Mouse (Mus musculus) limb, embryonic 15.5 days (tissue): ENCODE data around the gene Dbndd1. TPM values are rescaled to one million over a fixed set of nuclear protein-coding genes. Genes with fewer than 3 reads are reported as not detected.

ENCODE experiments used
- ATAC-seq: fragments of 200-750 bp; cut with Nextera tagmentation; 2 replicates; pipeline ENCODE4 v1.8.0; 2017; ENCODE audit warnings: low read depth, moderate TSS enrichment; ENCODE audit not compliant: insufficient number of reproducible peaks, low FRiP score, low TSS enrichment
- H3K27ac ChIP-seq: fragments of 300-500 bp; sonication (generic); 2 replicates; pipeline ENCODE4 v1.5.1; 2015; ENCODE audit warnings: moderate library complexity, mild to moderate bottlenecking, inconsistent platforms
- H3K27me3 ChIP-seq: fragments of 300-500 bp; sonication (generic); 2 replicates; pipeline ENCODE4 v1.6.1; 2015; ENCODE audit warnings: inconsistent platforms
- H3K36me3 ChIP-seq: fragments of 300-500 bp; sonication (generic); 2 replicates; pipeline ENCODE4 v1.6.1; 2015; ENCODE audit warnings: inconsistent platforms
- H3K4me1 ChIP-seq: fragments of 300-500 bp; sonication (generic); 2 replicates; pipeline ENCODE4 v1.6.1; 2015; ENCODE audit warnings: inconsistent platforms
- H3K4me2 ChIP-seq: fragments of 300-500 bp; sonication (generic); 2 replicates; pipeline ENCODE4 v1.6.1; 2015; ENCODE audit warnings: mild to moderate bottlenecking, inconsistent platforms
- H3K4me3 ChIP-seq: fragments of 300-500 bp; sonication (generic); 2 replicates; pipeline ENCODE4 v1.5.1; 2015; ENCODE audit warnings: mild to moderate bottlenecking, inconsistent platforms
- H3K9ac ChIP-seq: fragments of 300-500 bp; sonication (generic); 2 replicates; pipeline ENCODE4 v1.6.1; 2015; ENCODE audit warnings: inconsistent platforms
- H3K9me3 ChIP-seq: fragments of 300-500 bp; sonication (generic); 2 replicates; pipeline ENCODE4 v1.6.1; 2016; ENCODE audit warnings: inconsistent platforms
- WGBS: fragments of 180-500 bp; shearing (Covaris S2); methylation state at CpG from one replicate; pipeline ENCODE4 v1.1.7; 2015; 5-methylcytosine and 5-hydroxymethylcytosine counted together
- polyA plus RNA-seq: library from polyadenylated mRNA; unstranded; fragments of >200 nt; fragmentation: Nextera tagmentation; extraction: Ambion mirVana; gene quantifications from 2 replicates; pipeline ENCODE4 v1.2.1, GENCODE M21; 2015

Dbndd1 gene
- polyA plus RNA-seq, 1 experiment from 2014 or later: 5.9 TPM

GRCm38 (mm10) chr8:123514136-123514535 lies 1.1 kb downstream of the Dbndd1 start:
- no peaks in the 10 kb centered on the region for H3K9me3 ChIP-seq
- peaks cover 12% of the 10 kb centered on the region; the same call in 1 of the 2 replicates for H3K36me3 ChIP-seq
- H3K4me1 ChIP-seq: peaks cover 21% of the 10 kb centered on the region
- peak overlapping the region; percentile 100 for H3K4me2 ChIP-seq
- H3K27me3 ChIP-seq: peaks cover 45% of the 10 kb centered on the region
- no peak for ATAC-seq
- peak overlapping the region; percentile 65 for H3K4me3 ChIP-seq
- no peak overlapping the region for H3K9ac ChIP-seq
- no peak overlapping the region for H3K27ac ChIP-seq
- 4% methylated on average over 9 of the region's 9 CpGs for WGBS

GRCm38 (mm10) chr8:123510819-123511218 lies 4.4 kb downstream of the Dbndd1 start:
- peaks cover 44% of the 10 kb centered on the region for H3K36me3 ChIP-seq
- ATAC-seq: peak; percentile 19; the same call in 1 of the 2 replicates
- no peak overlapping the region for H3K9ac ChIP-seq
- H3K4me3 ChIP-seq: no peak overlapping the region
- peaks cover 17% of the 10 kb centered on the region for H3K4me1 ChIP-seq
- H3K4me2 ChIP-seq: no peak overlapping the region
- H3K9me3 ChIP-seq: no peaks in the 10 kb centered on the region
- 73% methylated on average over 5 of the region's 5 CpGs for whole genome bisulfite sequencing
- H3K27ac ChIP-seq: no peak overlapping the region
- H3K27me3 ChIP-seq: peaks cover 32% of the 10 kb centered on the region

- peaks cover 80% of the 10 kb centered on the region for H3K36me3 ChIP-seq
- H3K4me1 ChIP-seq: no peaks in the 10 kb centered on the region
- H3K4me2 ChIP-seq: no peak overlapping the region
- no peaks in the 10 kb centered on the region for H3K27me3 ChIP-seq
- H3K27ac ChIP-seq: no peak overlapping the region
- ATAC-seq: no peak
- no peak overlapping the region for H3K4me3 ChIP-seq
- no peak overlapping the region for H3K9ac ChIP-seq
- 91% methylated on average over 5 of the region's 5 CpGs for WGBS
- H3K9me3 ChIP-seq: 0 out of 2 replicates have a peak, but pooled peaks cover 5% of the 10 kb centered on the region
Observed at GRCm38 (mm10) chr8:123507153-123507552, 8.1 kb downstream of the Dbndd1 start.

- 82% methylated on average over 9 of the region's 9 CpGs for WGBS
- Histone ChIP-seq H3K9ac (no peak overlapping the region), H3K27me3 (no peaks in the 10 kb centered on the region), H3K9me3 (0 out of 2 replicates have a peak, but pooled peaks cover 5% of the 10 kb centered on the region), H3K4me3 (no peak overlapping the region), H3K4me1 (no peaks in the 10 kb centered on the region), H3K36me3 (peaks cover 95% of the 10 kb centered on the region), H3K27ac (no peak overlapping the region), H3K4me2 (no peak overlapping the region)
- ATAC-seq: no peak
Observed at GRCm38 (mm10) chr8:123505695-123506094, 9.6 kb downstream of the Dbndd1 start.

GRCm38 (mm10) chr8:123505267-123505666 lies 10.0 kb downstream of the Dbndd1 start:
- H3K4me1 ChIP-seq: no peaks in the 10 kb centered on the region
- H3K36me3 ChIP-seq: peaks cover 98% of the 10 kb centered on the region
- no peak for ATAC-seq
- 0 out of 2 replicates have a peak, but pooled peaks cover 5% of the 10 kb centered on the region for H3K9me3 ChIP-seq
- H3K27me3 ChIP-seq: no peaks in the 10 kb centered on the region
- 84% methylated on average over 4 of the region's 4 CpGs for WGBS
- H3K4me2 ChIP-seq: no peak overlapping the region
- H3K9ac ChIP-seq: no peak overlapping the region
- no peak overlapping the region for H3K27ac ChIP-seq
- no peak overlapping the region for H3K4me3 ChIP-seq

DNA sequence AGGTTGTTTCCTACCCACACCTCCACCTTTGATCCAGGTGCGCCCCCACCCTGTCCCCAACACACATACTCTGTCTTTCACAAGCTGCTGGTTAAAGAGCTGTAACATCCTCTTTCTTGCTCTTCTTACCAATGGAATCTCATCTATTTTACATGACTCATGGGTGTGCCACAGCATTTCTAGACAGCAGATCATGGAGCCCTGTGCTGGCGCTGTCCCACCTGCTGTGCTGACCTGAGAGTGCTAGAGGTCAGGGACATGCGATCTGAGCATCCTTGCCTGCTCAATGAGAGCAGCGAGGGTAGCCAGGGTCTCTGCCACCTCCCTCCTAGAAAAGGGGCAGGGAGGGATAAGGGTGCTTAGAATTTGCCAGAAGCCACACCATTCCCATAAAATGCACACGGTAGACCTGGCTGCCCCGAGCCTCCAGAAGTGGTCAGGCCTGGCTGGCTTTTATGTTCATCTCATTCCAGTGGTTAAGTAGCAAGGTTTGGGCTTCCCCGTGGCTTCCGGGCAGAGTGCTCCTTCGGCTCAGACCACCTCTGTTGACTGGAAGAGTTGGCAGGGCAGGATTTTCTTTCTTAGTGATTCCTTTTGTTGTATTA lies 10.6 kb downstream of the Dbndd1 start:
- 0 out of 2 replicates have a peak, but pooled peaks cover 5% of the 10 kb centered on the region for H3K9me3 ChIP-seq
- H3K4me3 ChIP-seq: no peak overlapping the region
- no peak for ATAC-seq
- peaks cover 97% of the 10 kb centered on the region for H3K36me3 ChIP-seq
- H3K27ac ChIP-seq: no peak overlapping the region
- H3K4me2 ChIP-seq: no peak overlapping the region
- WGBS: 78% methylated on average over 9 of the region's 9 CpGs
- no peak overlapping the region for H3K9ac ChIP-seq
- no peaks in the 10 kb centered on the region for H3K4me1 ChIP-seq
- no peaks in the 10 kb centered on the region for H3K27me3 ChIP-seq

- Histone ChIP-seq H3K27me3 (no peaks in the 10 kb centered on the region), H3K36me3 (peaks cover 99% of the 10 kb centered on the region), H3K27ac (no peak overlapping the region), H3K4me1 (no peaks in the 10 kb centered on the region), H3K9me3 (0 out of 2 replicates have a peak, but pooled peaks cover 5% of the 10 kb centered on the region), H3K4me2 (no peak overlapping the region), H3K4me3 (no peak overlapping the region), H3K9ac (no peak overlapping the region)
- ATAC-seq: no peak
- 97% methylated on average over 6 of the region's 6 CpGs for WGBS
Observed at GRCm38 (mm10) chr8:123503801-123504467, 11.3 kb downstream of the Dbndd1 start.

DNA sequence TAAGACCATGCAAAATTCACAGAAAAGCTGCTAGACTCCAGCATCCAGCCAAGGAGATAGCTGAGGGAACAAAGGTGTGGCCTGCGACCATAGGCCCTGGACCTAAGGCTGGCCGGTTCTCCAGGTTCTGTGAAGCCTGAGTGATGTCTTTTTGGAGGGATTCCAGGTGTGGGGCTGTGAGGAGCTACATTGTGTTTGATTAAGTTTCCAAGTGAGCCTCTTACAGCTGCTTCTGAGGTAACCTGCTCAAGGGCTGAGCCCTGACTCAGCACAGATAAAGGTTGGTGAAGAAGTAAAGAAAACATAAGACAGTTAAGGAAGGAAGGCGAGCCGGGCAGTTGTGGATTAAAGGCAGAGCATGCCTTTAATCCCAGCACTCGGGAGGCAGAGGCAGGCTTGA lies 13.1 kb downstream of the Dbndd1 start:
- Histone ChIP-seq H3K9ac (no peak overlapping the region), H3K36me3 (peaks cover 95% of the 10 kb centered on the region), H3K27me3 (no peaks in the 10 kb centered on the region), H3K4me2 (no peak overlapping the region), H3K27ac (no peak overlapping the region), H3K9me3 (0 out of 2 replicates have a peak, but pooled peaks cover 5% of the 10 kb centered on the region), H3K4me1 (no peaks in the 10 kb centered on the region), H3K4me3 (no peak overlapping the region)
- no peak for ATAC-seq
- WGBS: 93% methylated on average over 5 of the region's 5 CpGs

GRCm38 (mm10) chr8:123499556-123499955 lies 15.7 kb downstream of the Dbndd1 start:
- Histone ChIP-seq H3K27ac (no peak overlapping the region), H3K36me3 (peaks cover 94% of the 10 kb centered on the region), H3K4me2 (no peak overlapping the region), H3K27me3 (no peaks in the 10 kb centered on the region), H3K4me1 (no peaks in the 10 kb centered on the region), H3K9me3 (0 out of 2 replicates have a peak, but pooled peaks cover 5% of the 10 kb centered on the region), H3K9ac (no peak overlapping the region), H3K4me3 (no peak overlapping the region)
- no peak for ATAC-seq
- WGBS: 90% methylated on average over 11 of the region's 11 CpGs

GRCm38 (mm10) chr8:123498963-123499362 lies 16.3 kb downstream of the Dbndd1 start:
- no peaks in the 10 kb centered on the region for H3K27me3 ChIP-seq
- peaks cover 94% of the 10 kb centered on the region for H3K36me3 ChIP-seq
- no peak overlapping the region for H3K4me3 ChIP-seq
- ATAC-seq: no peak
- H3K27ac ChIP-seq: no peak overlapping the region
- 0 out of 2 replicates have a peak, but pooled peaks cover 5% of the 10 kb centered on the region for H3K9me3 ChIP-seq
- 94% methylated on average over 11 of the region's 11 CpGs for WGBS
- H3K4me2 ChIP-seq: no peak overlapping the region
- H3K9ac ChIP-seq: no peak overlapping the region
- no peaks in the 10 kb centered on the region for H3K4me1 ChIP-seq

DNA sequence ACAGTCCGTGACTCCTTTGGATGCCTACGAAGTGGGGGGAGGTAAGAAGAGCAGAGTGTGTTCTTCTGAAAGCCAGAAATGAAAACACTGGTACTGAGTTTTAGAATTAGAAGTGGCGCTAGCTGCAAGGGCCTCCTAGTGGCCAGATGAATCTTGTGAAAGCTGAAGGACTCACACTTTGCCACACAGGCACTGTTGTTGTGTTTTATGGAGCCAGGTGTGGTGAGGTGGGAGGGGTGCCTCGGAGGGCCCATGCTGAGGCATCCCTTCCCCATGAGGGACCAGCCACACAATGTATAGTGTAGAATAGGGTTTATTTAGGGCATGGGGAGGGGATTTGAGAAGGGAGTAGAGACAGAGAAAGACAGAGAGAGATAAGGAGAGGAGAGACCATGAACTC lies 17.6 kb downstream of the Dbndd1 start:
- H3K4me2 ChIP-seq: no peak overlapping the region
- no peak overlapping the region for H3K4me3 ChIP-seq
- H3K4me1 ChIP-seq: no peaks in the 10 kb centered on the region
- H3K27ac ChIP-seq: no peak overlapping the region
- ATAC-seq: no peak
- H3K36me3 ChIP-seq: peaks cover 94% of the 10 kb centered on the region
- H3K9ac ChIP-seq: no peak overlapping the region
- H3K27me3 ChIP-seq: no peaks in the 10 kb centered on the region
- no peaks in the 10 kb centered on the region for H3K9me3 ChIP-seq
- WGBS: 82% methylated on average over 4 of the region's 4 CpGs

DNA sequence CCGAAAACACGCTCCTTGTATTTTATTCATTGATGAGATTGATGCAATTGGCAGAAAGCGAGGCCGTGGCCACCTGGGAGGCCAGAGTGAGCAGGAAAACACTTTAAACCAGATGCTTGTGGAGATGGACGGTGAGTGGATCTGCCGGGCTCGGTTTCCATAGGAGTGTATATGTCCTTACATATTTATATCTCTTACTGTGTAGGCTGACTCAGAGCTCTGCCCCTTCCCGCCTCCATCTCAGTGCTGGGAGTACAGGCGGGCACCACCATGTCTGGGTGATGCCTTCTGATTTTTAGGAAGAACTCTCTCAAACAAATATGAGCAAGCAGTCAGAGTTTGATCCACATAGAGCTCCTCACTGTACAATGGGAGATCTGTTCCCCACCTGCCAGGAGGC lies 22.4 kb downstream of the Dbndd1 start:
- Histone ChIP-seq H3K4me2 (no peak overlapping the region), H3K36me3 (peaks cover 93% of the 10 kb centered on the region), H3K27ac (no peak overlapping the region), H3K27me3 (no peaks in the 10 kb centered on the region), H3K9me3 (no peaks in the 10 kb centered on the region), H3K9ac (no peak overlapping the region), H3K4me3 (no peak overlapping the region), H3K4me1 (no peaks in the 10 kb centered on the region)
- no peak for ATAC-seq
- 96% methylated on average over 9 of the region's 9 CpGs for WGBS
